18 mouse cellular contexts compared by ENCODE assay signal in the genomic region with DNA sequence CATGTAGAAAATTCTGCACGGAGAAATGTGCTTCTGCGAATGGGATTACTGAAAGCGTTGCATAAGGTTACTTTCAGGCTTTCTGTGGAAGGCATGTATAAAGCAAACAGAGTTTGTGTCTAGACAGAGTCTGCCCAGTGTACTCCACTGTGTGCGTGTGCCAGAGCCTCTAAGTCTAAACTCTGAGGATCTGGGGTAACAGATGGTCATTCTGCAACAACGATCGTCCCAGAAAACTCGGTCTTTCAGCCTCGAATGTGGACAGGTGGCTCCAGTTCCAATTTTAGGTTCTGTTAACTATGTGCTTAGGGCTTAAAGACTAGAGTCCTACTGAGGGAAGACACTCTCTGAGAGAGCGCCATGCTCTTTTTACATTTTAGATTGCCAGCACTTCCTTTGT. TPM values are rescaled to one million over a fixed set of nuclear protein-coding genes. Genes with fewer than 3 reads are reported as not detected.
A peak's percentile ranks its signal among the peaks of the same experiment; 100 is the strongest.
DNase-seq lines count a peak whose midpoint lies in the region; ATAC-seq lines count a peak whose summit lies in the region.
"Had no signal": no experiment of that assay in that cellular context is flagged by ENCODE, and none has a peak within 500 bp of the region (broad histone marks: within the 10 kb centered on the region; RNA-seq: fewer than 3 reads in every experiment).

No protein-coding gene starts in this region.

- DNase-seq in cerebellum, adult 9-11 months, result peak; percentile 9
- DNase-seq in layer of hippocampus, adult 18-20 months (ENCODE audit: low spot score in 2 of 2), result peak; percentile 22 to 67
- no peak for DNase-seq in layer of hippocampus, postnatal 10 days (ENCODE audit: low spot score in 2 of 2)
- DNase-seq in testis, postnatal 10 days (ENCODE audit: low spot score), result peak; percentile 11
- DNase-seq in testis, postnatal 14 days (ENCODE audit: low spot score), result no peak
- no peak for DNase-seq in urinary bladder, postnatal 4 days (ENCODE audit: low spot score in 2 of 2)
- DNase-seq: adrenal gland, postnatal 10 days; cerebellum, adult 11 months; gastrocnemius, postnatal 36 days; heart, adult 2 months; heart, postnatal 14 days; kidney, adult 11 months; lung, postnatal 10 days; thymus, postnatal 25 days had no signal

- ATAC-seq in cerebellum, adult (ENCODE audit: insufficient number of reproducible peaks, low FRiP score, low TSS enrichment), result no peak
- ATAC-seq: hindbrain, postnatal 0 days; liver, embryonic 12.5 days had no signal

RNA-seq across cellular contexts. Expression of a gene that starts 18.1 kb away (rescaled TPM):
- 10 to 100 TPM; 25.2 to 26.4 TPM for total RNA-seq in layer of hippocampus, adult 18-20 months (2021)
- 10 to 100 TPM; 24.7 to 25.5 TPM for total RNA-seq in layer of hippocampus, postnatal 10 days (2021)

RNA-seq across cellular contexts. Expression of a gene that starts 18.1 kb away (rescaled TPM):
- 10 to 100 TPM; 45.4 to 47.2 TPM for total RNA-seq in layer of hippocampus, adult 18-20 months (2021)
- total RNA-seq in layer of hippocampus, postnatal 10 days (2021), result 10 to 100 TPM; 41.9 to 42.6 TPM

RNA-seq across cellular contexts. Expression of a gene that starts 42.3 kb away (rescaled TPM):
- 1 to 10 TPM; 4.8 to 5.3 TPM for total RNA-seq in layer of hippocampus, adult 18-20 months (2021)
- 1 to 10 TPM; 1.4 to 1.7 TPM for total RNA-seq in layer of hippocampus, postnatal 10 days (2021)
- total RNA-seq: gastrocnemius, adult 18-20 months; gastrocnemius, postnatal 36 days had no signal

RNA-seq across cellular contexts. Expression of a gene that starts 48.3 kb away (rescaled TPM):
- total RNA-seq in layer of hippocampus, adult 18-20 months (2021), result under 1 TPM; 0.36 to 0.52 TPM
- under 1 TPM; 0.36 to 0.48 TPM for total RNA-seq in layer of hippocampus, postnatal 10 days (2021)
- total RNA-seq: adrenal gland, postnatal 10 days; gastrocnemius, adult 18-20 months; gastrocnemius, postnatal 36 days; heart, adult 2 months; heart, postnatal 14 days had no signal

Comparison
In these comparisons a context has a peak if more than half of its experiments do, and no peak if none do; other contexts are left out.
1. DNase-seq: peak in cerebellum, adult 9-11 months (single experiment), layer of hippocampus, adult 18-20 months (2 of 2) and testis, postnatal 10 days (single experiment); none in layer of hippocampus, postnatal 10 days (0 of 2), testis, postnatal 14 days (single experiment) and urinary bladder, postnatal 4 days (0 of 2).